35 mouse cellular contexts compared by ENCODE assay signal in the genomic region with DNA sequence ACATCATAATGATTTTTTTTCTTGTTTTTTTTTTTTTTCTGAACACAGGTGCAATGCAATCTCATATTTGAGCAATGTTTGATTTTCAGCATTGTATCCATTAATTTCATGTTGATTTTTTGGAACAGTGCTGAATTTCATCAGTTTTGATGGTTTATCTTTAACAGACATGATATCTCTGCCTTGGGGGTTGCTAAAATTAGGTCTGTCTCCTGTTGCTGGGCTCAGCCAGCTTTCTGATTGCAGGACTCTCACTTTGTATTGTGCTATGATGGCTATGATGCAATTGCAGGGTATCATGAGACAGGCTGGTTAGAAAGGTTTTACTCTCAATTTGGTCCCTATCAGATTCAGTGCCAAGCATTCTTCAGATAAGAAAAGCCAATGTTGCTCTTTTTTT.
"Had no signal": no experiment of that assay in that cellular context is flagged by ENCODE, and none has a peak within 500 bp of the region (broad histone marks: within the 10 kb centered on the region; RNA-seq: fewer than 3 reads in every experiment).

No protein-coding gene starts in this region.

- H3K9ac ChIP-seq: heart, embryonic 12.5 days; heart, embryonic 13.5 days; heart, embryonic 15.5 days; hindbrain, embryonic 12.5 days; hindbrain, embryonic 13.5 days; hindbrain, embryonic 14.5 days; hindbrain, embryonic 15.5 days; intestine, embryonic 15.5 days; kidney, embryonic 15.5 days had no signal

- H3K27me3 ChIP-seq: heart, embryonic 12.5 days; heart, embryonic 13.5 days; heart, embryonic 15.5 days; hindbrain, embryonic 12.5 days; hindbrain, embryonic 13.5 days; hindbrain, embryonic 15.5 days; intestine, embryonic 15.5 days; kidney, embryonic 15.5 days had no signal

- H3K9me3 ChIP-seq: heart, embryonic 10.5 days; heart, embryonic 12.5 days; heart, embryonic 13.5 days; heart, embryonic 15.5 days; hindbrain, embryonic 10.5 days; hindbrain, embryonic 12.5 days; hindbrain, embryonic 13.5 days; hindbrain, embryonic 15.5 days; intestine, embryonic 15.5 days; kidney, embryonic 15.5 days had no signal

- H3K36me3 ChIP-seq: heart, embryonic 10.5 days; heart, embryonic 12.5 days; heart, embryonic 13.5 days; heart, embryonic 15.5 days; hindbrain, embryonic 10.5 days; hindbrain, embryonic 12.5 days; hindbrain, embryonic 13.5 days; hindbrain, embryonic 15.5 days; intestine, embryonic 15.5 days; kidney, embryonic 15.5 days had no signal

- ATAC-seq: hindbrain, embryonic 16.5 days; hindbrain, postnatal 0 days; inflammation-experienced regulatory T-cells, adult 6 months; intestine, embryonic 15.5 days; intestine, embryonic 16.5 days; intestine, postnatal 0 days had no signal

- H3K27ac ChIP-seq: heart, embryonic 10.5 days; heart, embryonic 13.5 days; heart, embryonic 15.5 days; hindbrain, embryonic 10.5 days; hindbrain, embryonic 12.5 days; hindbrain, embryonic 13.5 days; hindbrain, embryonic 14.5 days; hindbrain, embryonic 15.5 days; hindbrain, postnatal 0 days; intestine, embryonic 15.5 days; kidney, embryonic 15.5 days; kidney, postnatal 0 days; layer of hippocampus, adult 2 months had no signal

- DNase-seq: heart, postnatal 10 days; heart, postnatal 14 days; heart, postnatal 36 days; heart, postnatal 4 days; kidney, adult 11 months; kidney, adult 18-20 months; kidney, adult 2 months; kidney, adult 8-10 months; kidney, adult 9 months; kidney, postnatal 10 days; kidney, postnatal 14 days; kidney, postnatal 25 days; kidney, postnatal 36 days; kidney, postnatal 4 days; layer of hippocampus, adult 9-11 months; layer of hippocampus, postnatal 36 days had no signal

- H3K4me2 ChIP-seq: heart, embryonic 11.5 days; heart, embryonic 12.5 days; heart, embryonic 13.5 days; heart, embryonic 15.5 days; hindbrain, embryonic 12.5 days; hindbrain, embryonic 13.5 days; hindbrain, embryonic 14.5 days; hindbrain, embryonic 15.5 days; intestine, embryonic 15.5 days; kidney, embryonic 15.5 days had no signal

- H3K4me3 ChIP-seq: heart, embryonic 10.5 days; heart, embryonic 12.5 days; heart, embryonic 13.5 days; heart, embryonic 15.5 days; hindbrain, embryonic 10.5 days; hindbrain, embryonic 12.5 days; hindbrain, embryonic 13.5 days; hindbrain, embryonic 15.5 days; intestine, embryonic 15.5 days; kidney, embryonic 15.5 days; layer of hippocampus, adult 2 months had no signal
